Mouse (Mus musculus) CH12.LX (cell line): Measurements from ENCODE around the gene Zfyve16. TPM values are rescaled to one million over a fixed set of nuclear protein-coding genes. Genes with fewer than 3 reads are reported as not detected.

Experiments
- DNase-seq: peaks from one replicate; pipeline ENCODE4 v3.0.0-alpha.2; 2013; ENCODE audit errors: extremely low read depth
- H3K27ac ChIP-seq: 2 replicates; pipeline ENCODE4 v1.5.1; 2012; ENCODE audit warnings: low read depth, mild to moderate bottlenecking, control low read depth, moderate library complexity; ENCODE audit not compliant: insufficient read depth
- H3K27me3 ChIP-seq: replicated peaks from 2 replicates; pipeline ENCODE3; 2012; ENCODE audit warnings: inconsistent platforms
- H3K36me3 ChIP-seq, 2 experiments: replicated peaks in 1 of 2; 2 replicates each; pipeline versions ENCODE3 to v1.6.1; 2012; ENCODE audit warnings: inconsistent platforms in 1 of 2, low read length in 1 of 2, mild to moderate bottlenecking in 1 of 2, mixed read lengths in 1 of 2, moderate library complexity in 1 of 2; ENCODE audit not compliant: control insufficient read depth in 1 of 2, insufficient read depth in 1 of 2
- H3K4me1 ChIP-seq, 2 experiments: 2 replicates each; pipeline ENCODE4 v1.6.1; 2012; ENCODE audit warnings: inconsistent platforms in 1 of 2, moderate library complexity in 1 of 2; ENCODE audit not compliant: insufficient read depth in 2 of 2, control insufficient read depth in 1 of 2
- H3K4me2 ChIP-seq: 2 replicates; pipeline ENCODE4 v1.6.1; 2012; ENCODE audit warnings: low read depth, mild to moderate bottlenecking, control low read depth; ENCODE audit not compliant: poor library complexity, insufficient read depth, severe bottlenecking
- H3K4me3 ChIP-seq, 3 experiments: fragments of 150-350 bp in 1 of 3; sonication (generic) in 1 of 3; replicated peaks in 1 of 3; 2 replicates each; pipeline versions ENCODE3 to v1.5.1; 2011 to 2012; ENCODE audit warnings: low read depth in 2 of 3, low read length in 2 of 3, mild to moderate bottlenecking in 2 of 3, moderate library complexity in 2 of 3, control low read depth in 1 of 3, improper control_type of control experiment in 1 of 3, inconsistent platforms in 1 of 3, mixed read lengths in 1 of 3; ENCODE audit not compliant: poor library complexity in 1 of 3
- H3K79me2 ChIP-seq: replicated peaks from 2 replicates; pipeline ENCODE4 v1.6.1; 2012; ENCODE audit warnings: mild to moderate bottlenecking, moderate library complexity; ENCODE audit not compliant: control insufficient read depth, poor library complexity, insufficient read depth, severe bottlenecking; ENCODE audit errors: extremely low read depth
- H3K9ac ChIP-seq: 2 replicates; pipeline ENCODE4 v1.6.1; 2012; ENCODE audit warnings: low read depth, mild to moderate bottlenecking, control low read depth, moderate library complexity; ENCODE audit not compliant: insufficient read depth
- H3K9me3 ChIP-seq: replicated peaks from 2 replicates; pipeline ENCODE3; 2012; ENCODE audit warnings: low read length, inconsistent platforms, mixed read lengths
- BHLHE40 ChIP-seq: IDR thresholded peaks from 2 replicates; pipeline ENCODE4 v1.6.1; 2011; ENCODE audit warnings: mild to moderate bottlenecking, low read depth, low read length, improper control_type of control experiment
- CHD1 ChIP-seq: IDR thresholded peaks from 2 replicates; pipeline ENCODE4 v1.6.1; 2012; ENCODE audit warnings: low read depth, low read length, improper control_type of control experiment, inconsistent platforms
- CHD2 ChIP-seq: IDR thresholded peaks from 2 replicates; pipeline ENCODE4 v1.6.1; 2011; ENCODE audit warnings: low read length, improper control_type of control experiment
- E2F4 ChIP-seq: IDR thresholded peaks from 2 replicates; pipeline ENCODE4 v1.6.1; 2011; ENCODE audit warnings: low read depth, low read length, improper control_type of control experiment; ENCODE audit not compliant: insufficient replicate concordance
- ELF1 ChIP-seq: IDR thresholded peaks from 2 replicates; pipeline ENCODE4 v1.6.1; 2014; ENCODE audit warnings: low read depth, mild to moderate bottlenecking, inconsistent platforms, low read length, improper control_type of control experiment
- ETS1 ChIP-seq: conservative IDR thresholded peaks from 2 replicates; pipeline ENCODE4 v1.6.1; 2012; ENCODE audit warnings: low read depth, mild to moderate bottlenecking, inconsistent platforms, low read length, improper control_type of control experiment, moderate library complexity
- HCFC1 ChIP-seq: IDR thresholded peaks from 2 replicates; pipeline ENCODE4 v1.6.1; 2012; ENCODE audit warnings: low read depth, mild to moderate bottlenecking, inconsistent platforms, low read length, improper control_type of control experiment
- IRF4 ChIP-seq: IDR thresholded peaks from 2 replicates; pipeline ENCODE4 v1.6.1; 2014; ENCODE audit warnings: low read depth, mild to moderate bottlenecking, inconsistent platforms, low read length, improper control_type of control experiment
- JUN ChIP-seq: IDR thresholded peaks from 2 replicates; pipeline ENCODE4 v1.6.1; 2011; ENCODE audit warnings: low read depth, mild to moderate bottlenecking, low read length, improper control_type of control experiment, moderate library complexity; ENCODE audit not compliant: insufficient read depth
- JUND ChIP-seq: conservative IDR thresholded peaks from 2 replicates; pipeline ENCODE4 v1.6.1; 2011; ENCODE audit warnings: low read depth, low read length, improper control_type of control experiment
- KAT2A ChIP-seq: IDR thresholded peaks from 2 replicates; pipeline ENCODE4 v1.6.1; 2012; ENCODE audit warnings: low read length, improper control_type of control experiment, inconsistent platforms; ENCODE audit not compliant: insufficient replicate concordance
- MAX ChIP-seq: IDR thresholded peaks from 2 replicates; pipeline ENCODE4 v1.6.1; 2011; ENCODE audit warnings: low read length, improper control_type of control experiment
- MAZ ChIP-seq: IDR thresholded peaks from 2 replicates; pipeline ENCODE4 v1.6.1; 2012; ENCODE audit warnings: low read depth, mild to moderate bottlenecking, inconsistent platforms, low read length, improper control_type of control experiment, moderate library complexity
- MEF2A ChIP-seq: IDR thresholded peaks from 2 replicates; pipeline ENCODE4 v1.6.1; 2014; ENCODE audit warnings: low read depth, mild to moderate bottlenecking, inconsistent platforms, low read length, improper control_type of control experiment, borderline replicate concordance
- MYC ChIP-seq: IDR thresholded peaks from 2 replicates; pipeline ENCODE4 v1.6.1; 2011; ENCODE audit warnings: low read depth, mild to moderate bottlenecking, improper control_type of control experiment, low read length
- PAX5 ChIP-seq: IDR thresholded peaks from 2 replicates; pipeline ENCODE4 v1.6.1; 2012; ENCODE audit warnings: low read length, inconsistent platforms, mixed read lengths
- RCOR1 ChIP-seq: conservative IDR thresholded peaks from 2 replicates; pipeline ENCODE4 v1.6.1; 2012; ENCODE audit warnings: low read depth, mild to moderate bottlenecking, inconsistent platforms, low read length, improper control_type of control experiment
- USF2 ChIP-seq: conservative IDR thresholded peaks from 2 replicates; pipeline ENCODE4 v1.6.1; 2011; ENCODE audit warnings: low read depth, low read length, improper control_type of control experiment
- ZC3H11A ChIP-seq: IDR thresholded peaks from 2 replicates; pipeline ENCODE4 v1.6.1; 2012; ENCODE audit warnings: low read depth, mild to moderate bottlenecking, inconsistent platforms, low read length, improper control_type of control experiment
- ZKSCAN1 ChIP-seq: IDR thresholded peaks from 2 replicates; pipeline ENCODE4 v1.6.1; 2012; ENCODE audit warnings: low read depth, inconsistent platforms, low read length, improper control_type of control experiment, borderline replicate concordance
- dilution Hi-C: fragments of 300-500 bp; cut with MboI; formaldehyde crosslinking; loops from 2 replicates; pipeline ENCODE4 v1.14.3; 2020; ENCODE audit warnings: low sequenced_read_pairs; ENCODE audit not compliant: extremely low pct_unique_long_range_greater_than_20kb, extremely low pct_ligation_motif_present
- in situ Hi-C: fragments of 300-500 bp; cut with MboI; formaldehyde crosslinking; loops from 3 replicates; pipeline ENCODE4 v1.14.3; 2019; ENCODE audit warnings: low sequenced_read_pairs, low pct_ligation_motif_present, low pct_unique_long_range_greater_than_20kb, mixed read lengths
- polyA plus RNA-seq: library from polyadenylated mRNA; unstranded; fragments of >175 nt; gene quantifications from 2 replicates; pipeline ENCODE4 v1.2.1, GENCODE M21; 2012; ENCODE audit warnings: low read depth; ENCODE audit not compliant: insufficient read length
- total RNA-seq, 2 experiments: library from RNA; depleted of rRNA; stranded (reverse); fragments of 300-350 nt in 1 of 2; fragments of >200 nt in 1 of 2; gene quantifications; 2 replicates each; pipeline ENCODE4 v1.2.3; 2012 to 2014

Zfyve16 gene
- total and polyA plus RNA-seq, 3 experiments = 4.3 to 8.5 (median 8.0) TPM

- no peak overlapping the region for H3K4me2 ChIP-seq
- no peaks in the 10 kb centered on the region for H3K9me3 ChIP-seq
- no peaks in the 10 kb centered on the region for H3K27me3 ChIP-seq
- no peak for DNase-seq
- H3K4me3 ChIP-seq = no peak overlapping the region
- H3K79me2 ChIP-seq = no peaks in the 10 kb centered on the region
- peaks cover 0 to 3% of the 10 kb centered on the region in 2 experiments; a peak in 1 of 4 replicates for H3K4me1 ChIP-seq
- H3K27ac ChIP-seq = no peak overlapping the region
- dilution Hi-C loops (no loop called here), in situ Hi-C loops (no loop called here)
- no peak overlapping the region for H3K9ac ChIP-seq
- no peaks in the 10 kb centered on the region for H3K36me3 ChIP-seq
- TF ChIP-seq CHD2 (no peak), MAZ (no peak), ETS1 (no peak), E2F4 (no peak), ELF1 (no peak), JUND (no peak), PAX5 (no peak), JUN (no peak), IRF4 (no peak), MYC (no peak), USF2 (no peak), BHLHE40 (no peak), MEF2A (no peak), ZC3H11A (no peak), ZKSCAN1 (no peak), CHD1 (no peak), MAX (no peak), HCFC1 (no peak), KAT2A (no peak), RCOR1 (no peak)
Observed at GRCm38 (mm10) chr13:92540997-92541396, 10.3 kb upstream of the Zfyve16 start.

GRCm38 (mm10) chr13:92539126-92539525 lies 8.5 kb upstream of the Zfyve16 start:
- Histone ChIP-seq H3K4me2 (no peak overlapping the region), H3K9ac (no peak overlapping the region), H3K4me3 (no peak overlapping the region), H3K36me3 (no peaks in the 10 kb centered on the region), H3K27ac (no peak overlapping the region), H3K9me3 (no peaks in the 10 kb centered on the region), H3K79me2 (no peaks in the 10 kb centered on the region), H3K27me3 (no peaks in the 10 kb centered on the region), H3K4me1 (peaks cover 0 to 3% of the 10 kb centered on the region in 2 experiments; a peak in 1 of 4 replicates)
- no peak for TF ChIP-seq MAX
- in situ Hi-C loops (no loop called here), dilution Hi-C loops (no loop called here)
- no peak for DNase-seq
